Mouse (Mus musculus) midbrain, embryonic 11.5 days (tissue): ENCODE data around the gene Cped1. TPM values are rescaled to one million over a fixed set of nuclear protein-coding genes. Genes with fewer than 3 reads are reported as not detected.
A peak's percentile ranks its signal among the peaks of the same experiment; 100 is the strongest.

Experiments used
- ATAC-seq: fragments of 200-750 bp; cut with Nextera tagmentation; 2 replicates; pipeline ENCODE4 v1.8.0; 2017; ENCODE audit warnings: moderate TSS enrichment, moderate library complexity; ENCODE audit not compliant: low FRiP score
- DNase-seq: peaks from one replicate; pipeline ENCODE4 v3.0.0; 2015; ENCODE audit warnings: low spot score; ENCODE audit errors: missing footprints
- H3K27ac ChIP-seq: fragments of 300-500 bp; sonication (generic); 2 replicates; pipeline ENCODE4 v1.5.1; 2014; ENCODE audit warnings: low read depth, low read length
- H3K27me3 ChIP-seq: fragments of 300-500 bp; sonication (generic); 2 replicates; pipeline ENCODE4 v1.6.1; 2014; ENCODE audit warnings: mild to moderate bottlenecking, low read length, moderate library complexity, mixed read lengths; ENCODE audit not compliant: control insufficient read depth, insufficient read depth
- H3K36me3 ChIP-seq: fragments of 300-500 bp; sonication (generic); 2 replicates; pipeline ENCODE4 v1.6.1; 2014; ENCODE audit warnings: mild to moderate bottlenecking, low read length, moderate library complexity, mixed read lengths; ENCODE audit not compliant: control insufficient read depth, insufficient read depth
- H3K4me1 ChIP-seq: fragments of 300-500 bp; sonication (generic); 2 replicates; pipeline ENCODE4 v1.6.1; 2014; ENCODE audit warnings: low read length; ENCODE audit not compliant: control insufficient read depth, insufficient read depth
- H3K4me2 ChIP-seq: fragments of 300-500 bp; sonication (generic); 2 replicates; pipeline ENCODE4 v1.6.1; 2014; ENCODE audit warnings: mild to moderate bottlenecking, moderate library complexity
- H3K4me3 ChIP-seq: fragments of 300-500 bp; sonication (generic); 2 replicates; pipeline ENCODE4 v1.5.1; 2014; ENCODE audit warnings: low read depth, low read length
- H3K9ac ChIP-seq: fragments of 300-500 bp; sonication (generic); 2 replicates; pipeline ENCODE4 v1.6.1; 2014; ENCODE audit warnings: low read length
- H3K9me3 ChIP-seq: fragments of 300-500 bp; sonication (generic); 2 replicates; pipeline ENCODE4 v1.6.1; 2016; ENCODE audit warnings: low read length; ENCODE audit not compliant: control insufficient read depth
- WGBS: fragments of 180-500 bp; shearing (Covaris S2); extraction: QIAGEN DNeasy Blood & Tissue Kit; methylation state at CpG from one replicate; pipeline ENCODE4 v1.1.7; 2014; 5-methylcytosine and 5-hydroxymethylcytosine counted together
- polyA plus RNA-seq: library from polyadenylated mRNA; unstranded; fragments of >200 nt; fragmentation: Nextera tagmentation; extraction: Ambion mirVana; gene quantifications from 2 replicates; pipeline ENCODE4 v1.2.1, GENCODE M21; 2014

Gene Cped1
- polyA plus RNA-seq, 1 experiment from 2014 or later: 9.6 TPM

- DNase-seq (no peak), ATAC-seq (no peak)
- H3K4me1 ChIP-seq: no peaks in the 10 kb centered on the region
- WGBS: 80% methylated on average over 5 of the region's 5 CpGs
- H3K27ac ChIP-seq: no peak overlapping the region
- H3K36me3 ChIP-seq: no peaks in the 10 kb centered on the region
- H3K27me3 ChIP-seq: no peaks in the 10 kb centered on the region
- no peaks in the 10 kb centered on the region for H3K9me3 ChIP-seq
- no peak overlapping the region for H3K9ac ChIP-seq
- no peak overlapping the region for H3K4me3 ChIP-seq
- no peak overlapping the region for H3K4me2 ChIP-seq
These were observed 88.7 kb downstream of the Cped1 start for GRCm38 (mm10) chr6:22074232-22075083.

GRCm38 (mm10) chr6:22078686-22079264 is 93.1 kb downstream of the Cped1 start:
- Histone ChIP-seq H3K9ac (no peak overlapping the region), H3K27ac (no peak overlapping the region), H3K4me3 (no peak overlapping the region), H3K4me2 (no peak overlapping the region), H3K9me3 (no peaks in the 10 kb centered on the region), H3K36me3 (no peaks in the 10 kb centered on the region), H3K4me1 (no peaks in the 10 kb centered on the region), H3K27me3 (no peaks in the 10 kb centered on the region)
- ATAC-seq (no peak), DNase-seq (no peak)
- 79% methylated on average over 7 of the region's 7 CpGs for WGBS

GRCm38 (mm10) chr6:22086056-22086455 is 100.3 kb downstream of the Cped1 start:
- Histone ChIP-seq H3K27ac (no peak overlapping the region), H3K4me1 (no peaks in the 10 kb centered on the region), H3K36me3 (no peaks in the 10 kb centered on the region), H3K27me3 (no peaks in the 10 kb centered on the region), H3K4me2 (no peak overlapping the region), H3K9ac (no peak overlapping the region), H3K9me3 (no peaks in the 10 kb centered on the region), H3K4me3 (no peak overlapping the region)
- DNase-seq (no peak), ATAC-seq (no peak)
- WGBS: 85% methylated on average over 5 of the region's 5 CpGs

- H3K9me3 ChIP-seq: no peaks in the 10 kb centered on the region
- WGBS: 56% methylated on average over 17 of the region's 17 CpGs
- DNase-seq: peak; percentile 97
These were observed 102.8 kb downstream of the Cped1 start for GRCm38 (mm10) chr6:22088346-22089064.

GRCm38 (mm10) chr6:22091773-22092172 is 106.1 kb downstream of the Cped1 start:
- H3K4me1 ChIP-seq: no peaks in the 10 kb centered on the region
- ATAC-seq: no peak
- H3K9me3 ChIP-seq: no peaks in the 10 kb centered on the region
- H3K27me3 ChIP-seq: no peaks in the 10 kb centered on the region
- no peaks in the 10 kb centered on the region for H3K36me3 ChIP-seq
- no peak overlapping the region for H3K4me3 ChIP-seq
- 82% methylated on average over 5 of the region's 5 CpGs for WGBS
- H3K9ac ChIP-seq: no peak overlapping the region
- no peak overlapping the region for H3K4me2 ChIP-seq
- no peak for DNase-seq
- H3K27ac ChIP-seq: no peak overlapping the region

More at GRCm38 (mm10) chr6:22088346-22089064, 102.8 kb downstream of the Cped1 start:
- no peak overlapping the region for H3K4me2 ChIP-seq
- ATAC-seq: peak; percentile 54; the same call in 1 of the 2 replicates
- no peak overlapping the region for H3K9ac ChIP-seq
- H3K36me3 ChIP-seq: no peaks in the 10 kb centered on the region
- no peaks in the 10 kb centered on the region for H3K27me3 ChIP-seq
- H3K27ac ChIP-seq: no peak overlapping the region
- no peak overlapping the region for H3K4me3 ChIP-seq
- H3K4me1 ChIP-seq: no peaks in the 10 kb centered on the region

GRCm38 (mm10) chr6:22093792-22094191 is 108.1 kb downstream of the Cped1 start:
- 92% methylated on average over 5 of the region's 5 CpGs for WGBS
- Histone ChIP-seq H3K4me3 (no peak overlapping the region), H3K9ac (no peak overlapping the region), H3K27me3 (no peaks in the 10 kb centered on the region), H3K36me3 (no peaks in the 10 kb centered on the region), H3K27ac (no peak overlapping the region), H3K9me3 (no peaks in the 10 kb centered on the region), H3K4me1 (no peaks in the 10 kb centered on the region), H3K4me2 (no peak overlapping the region)
- no peak for ATAC-seq
- DNase-seq: peak; percentile 72

- DNase-seq: peak; percentile 91
- Histone ChIP-seq H3K27ac (no peak overlapping the region), H3K4me3 (no peak overlapping the region), H3K36me3 (no peaks in the 10 kb centered on the region), H3K4me1 (no peaks in the 10 kb centered on the region), H3K9me3 (no peaks in the 10 kb centered on the region), H3K9ac (no peak overlapping the region), H3K27me3 (no peaks in the 10 kb centered on the region), H3K4me2 (no peak overlapping the region)
- ATAC-seq: no peak
- 52% methylated on average over 2 of the region's 2 CpGs for WGBS
These were observed 112.0 kb downstream of the Cped1 start for GRCm38 (mm10) chr6:22097709-22098108.

- WGBS: 81% methylated on average over 4 of the region's 5 CpGs
- H3K9me3 ChIP-seq: no peaks in the 10 kb centered on the region
- DNase-seq: no peak
- no peak overlapping the region for H3K4me2 ChIP-seq
- H3K36me3 ChIP-seq: no peaks in the 10 kb centered on the region
- H3K4me1 ChIP-seq: peaks cover 2% of the 10 kb centered on the region; the same call in 1 of the 2 replicates
- H3K9ac ChIP-seq: no peak overlapping the region
- H3K27me3 ChIP-seq: no peaks in the 10 kb centered on the region
- no peak overlapping the region for H3K4me3 ChIP-seq
- H3K27ac ChIP-seq: no peak overlapping the region
- no peak for ATAC-seq
These were observed 114.1 kb downstream of the Cped1 start for GRCm38 (mm10) chr6:22099832-22100231.

- Histone ChIP-seq H3K9ac (no peak overlapping the region), H3K27ac (no peak overlapping the region), H3K27me3 (no peaks in the 10 kb centered on the region), H3K9me3 (no peaks in the 10 kb centered on the region), H3K4me3 (no peak overlapping the region), H3K4me1 (peaks cover 2% of the 10 kb centered on the region; the same call in 1 of the 2 replicates), H3K4me2 (no peak overlapping the region), H3K36me3 (no peaks in the 10 kb centered on the region)
- 79% methylated on average over 3 of the region's 3 CpGs for WGBS
- no peak for ATAC-seq
- DNase-seq: peak; percentile 73
These were observed 116.2 kb downstream of the Cped1 start for GRCm38 (mm10) chr6:22101939-22102338.
